Mouse (Mus musculus): Measurements from ENCODE around the gene Zfp300. TPM values are rescaled to one million over a fixed set of nuclear protein-coding genes. Genes with fewer than 3 reads are reported as not detected.

Gene Zfp300
- polyA plus RNA-seq, 1 experiment from 2014 or later: 1.5 TPM

Other genes with a start within 250 kb of the Zfp300 start
- 23.1 and 28.7 TPM in 2 replicates for gene Timp1, start 219.4 kb downstream of the Zfp300 start, polyA plus RNA-seq (2014; fragmentation: Nextera tagmentation; extraction: Ambion mirVana)
- gene Syn1, start 168.5 kb downstream of the Zfp300 start, polyA plus RNA-seq (2014; fragmentation: Nextera tagmentation; extraction: Ambion mirVana): 0.10 and 0.12 TPM in 2 replicates
- gene Cfp, start 158.0 kb downstream of the Zfp300 start, polyA plus RNA-seq (2014; fragmentation: Nextera tagmentation; extraction: Ambion mirVana): 4.6 and 6.3 TPM in 2 replicates
- gene Elk1, start 138.9 kb downstream of the Zfp300 start, polyA plus RNA-seq (2014; fragmentation: Nextera tagmentation; extraction: Ambion mirVana): 9.2 and 11.5 TPM in 2 replicates
- gene Uxt, start 127.5 kb downstream of the Zfp300 start, polyA plus RNA-seq (2014; fragmentation: Nextera tagmentation; extraction: Ambion mirVana): 52.9 and 66.9 TPM in 2 replicates
- gene Zfp182, start 27.2 kb downstream of the Zfp300 start, polyA plus RNA-seq (2014; fragmentation: Nextera tagmentation; extraction: Ambion mirVana): 5.2 TPM in 2 replicates
- not detected in 2 replicates for gene Spaca5, start 21.1 kb downstream of the Zfp300 start, polyA plus RNA-seq (2014; fragmentation: Nextera tagmentation; extraction: Ambion mirVana)
- gene Ssxa1, start 26.3 kb upstream of the Zfp300 start, polyA plus RNA-seq (2014; fragmentation: Nextera tagmentation; extraction: Ambion mirVana): not detected in 2 replicates
- gene Gm21876, start 86.1 kb upstream of the Zfp300 start, polyA plus RNA-seq (2014; fragmentation: Nextera tagmentation; extraction: Ambion mirVana): not detected in 2 replicates